Mouse (Mus musculus) thymus, postnatal 10 days (tissue): Measurements from ENCODE around the gene Rhd.
"Not testable (repeated sequence)": the region's sequence is repeated elsewhere in the genome, so short reads cannot be mapped to it uniquely, and the experiment has no call there.

Experiments
- DNase-seq, 2 experiments: peaks; one replicate each; pipeline ENCODE4 v3.0.0; 2021; ENCODE audit warnings: low spot score in 2 of 2

The Rhd gene

GRCm38 (mm10) chr4:134903046-134903445 lies 38.7 kb downstream of the Rhd start:
- no peak for DNase-seq

- DNase-seq, result not testable (repeated sequence)
Measured at GRCm38 (mm10) chr4:134911406-134911805, 47.1 kb downstream of the Rhd start.

GRCm38 (mm10) chr4:134913413-134913812 lies 49.1 kb downstream of the Rhd start:
- DNase-seq, result peak; percentile 67 to 88

GRCm38 (mm10) chr4:134914122-134914863 lies 50.0 kb downstream of the Rhd start:
- DNase-seq, result no peak

GRCm38 (mm10) chr4:134914864-134915209 lies 50.5 kb downstream of the Rhd start, which contains the start of gene Tmem50a:
TSS of gene Tmem50a (minus strand) at chr4:134915024.
- DNase-seq, result peak; percentile 95 to 98

- peak in 1 of 2 experiments; percentile 34 for DNase-seq
Measured at GRCm38 (mm10) chr4:134915223-134916050, 51.1 kb downstream of the Rhd start.

GRCm38 (mm10) chr4:134917194-134917593 lies 52.9 kb downstream of the Rhd start:
- no peak for DNase-seq

GRCm38 (mm10) chr4:134918381-134918780 lies 54.0 kb downstream of the Rhd start:
- peak; percentile 69 to 76 for DNase-seq

GRCm38 (mm10) chr4:134919733-134920540 lies 55.6 kb downstream of the Rhd start:
- peak; percentile 30 to 35 for DNase-seq

- no peak for DNase-seq
Measured at GRCm38 (mm10) chr4:134920631-134921030, 56.3 kb downstream of the Rhd start.

- no peak for DNase-seq
Measured at GRCm38 (mm10) chr4:134921703-134922102, 57.4 kb downstream of the Rhd start.

GRCm38 (mm10) chr4:134922111-134922924 lies 58.0 kb downstream of the Rhd start:
- DNase-seq, result no peak

- DNase-seq, result peak; percentile 73
Measured at GRCm38 (mm10) chr4:134922925-134923244, 58.5 kb downstream of the Rhd start.

GRCm38 (mm10) chr4:134923258-134924018 lies 59.1 kb downstream of the Rhd start, which contains the start of gene Rsrp1:
TSS of gene Rsrp1 (plus strand) at chr4:134923592.
- DNase-seq, result peak; percentile 97 to 98

GRCm38 (mm10) chr4:134924019-134924741 lies 59.8 kb downstream of the Rhd start:
- peak; percentile 43 for DNase-seq

- DNase-seq, result no peak
Measured at GRCm38 (mm10) chr4:134925206-134925605, 60.9 kb downstream of the Rhd start.

GRCm38 (mm10) chr4:134927815-134928463 lies 63.6 kb downstream of the Rhd start:
- no peak for DNase-seq

- DNase-seq, result no peak
Measured at GRCm38 (mm10) chr4:134928464-134928836, 64.1 kb downstream of the Rhd start.

GRCm38 (mm10) chr4:134929536-134929935 lies 65.2 kb downstream of the Rhd start:
- no peak for DNase-seq
